Mouse (Mus musculus) embryonic facial prominence, embryonic 11.5 days (tissue): ENCODE data around the gene Wap. TPM values are rescaled to one million over a fixed set of nuclear protein-coding genes. Genes with fewer than 3 reads are reported as not detected.

Experiments used
- polyA plus RNA-seq: library from polyadenylated mRNA; unstranded; fragments of >200 nt; fragmentation: Nextera tagmentation; extraction: Ambion mirVana; gene quantifications from 2 replicates; pipeline ENCODE4 v1.2.1, GENCODE M21; 2014

Wap gene
- polyA plus RNA-seq, 1 experiment from 2014 or later: not detected

Other genes with a start within 250 kb of the Wap start
- gene Zmiz2, start 249.6 kb downstream of the Wap start, polyA plus RNA-seq: 9.0 and 9.6 TPM in 2 replicates
- gene Ppia, start 223.2 kb downstream of the Wap start, polyA plus RNA-seq: 5,819 and 6,203 TPM in 2 replicates
- 853 and 854 TPM in 2 replicates for gene H2afv, start 194.2 kb downstream of the Wap start, polyA plus RNA-seq
- 14.8 and 15.8 TPM in 2 replicates for gene Purb, start 162.7 kb downstream of the Wap start, polyA plus RNA-seq
- gene Myo1g, start 117.7 kb downstream of the Wap start, polyA plus RNA-seq: 0.29 and 0.67 TPM in 2 replicates
- 81.6 and 90.7 TPM in 2 replicates for gene Ccm2, start 91.8 kb downstream of the Wap start, polyA plus RNA-seq
- 9.2 and 9.9 TPM in 2 replicates for gene Nacad, start 32.6 kb downstream of the Wap start, polyA plus RNA-seq
- 33.0 and 33.5 TPM in 2 replicates for gene Tbrg4, start 12.6 kb downstream of the Wap start, polyA plus RNA-seq
- 4.9 and 5.6 TPM in 2 replicates for gene Ramp3, start 19.9 kb upstream of the Wap start, polyA plus RNA-seq
- not detected in 2 replicates for gene Gm11983, start 199.0 kb upstream of the Wap start, polyA plus RNA-seq